Mouse (Mus musculus) c-Kit-positive CD71-positive TER-119-positive erythroid progenitor cells, embryonic 14.5 days (primary cell): ENCODE measurements around the gene Cenpv.
"Not testable (repeated sequence)": the region's sequence is repeated elsewhere in the genome, so short reads cannot be mapped to it uniquely, and the experiment has no call there.

Experiments
- DNase-seq: peaks from one replicate; pipeline ENCODE4 v3.0.0-alpha.2; 2013; ENCODE audit warnings: low spot score

Cenpv gene

GRCm38 (mm10) chr11:62553633-62554032 is 14.6 kb upstream of the Cenpv start:
- DNase-seq = no peak

GRCm38 (mm10) chr11:62553186-62553585 is 14.1 kb upstream of the Cenpv start:
- no peak for DNase-seq

- DNase-seq = peak; percentile 83
Observed at GRCm38 (mm10) chr11:62551226-62552119, 12.4 kb upstream of the Cenpv start.

DNA sequence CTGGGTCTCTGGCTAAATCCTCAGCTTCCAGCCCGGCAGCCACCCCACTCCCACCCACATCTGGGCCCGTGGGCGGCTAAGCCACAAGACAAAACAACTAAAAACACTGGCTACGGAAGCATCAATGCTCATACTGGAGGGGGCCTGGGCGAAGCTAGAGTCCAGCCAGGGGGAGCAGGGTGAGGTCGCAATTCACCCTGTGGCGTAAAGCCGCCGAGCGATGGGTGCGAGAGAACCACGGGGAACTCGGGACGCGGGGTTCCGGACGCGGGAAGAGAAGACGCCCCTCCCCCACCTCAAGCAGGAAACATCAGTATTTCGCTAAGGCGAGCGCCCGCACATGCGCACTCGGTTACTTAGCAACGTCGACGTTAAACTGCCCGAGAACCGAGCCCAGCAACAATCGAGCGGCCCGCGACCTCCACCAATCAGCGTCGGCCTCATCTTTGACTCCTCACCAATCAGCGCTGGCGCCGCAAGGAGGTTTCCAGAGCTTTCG is 11.7 kb upstream of the Cenpv start, which contains the start of gene Ubb:
Ubb (plus strand) TSS at position 445 of the 499 bp plus-strand sequence.
- peak; percentile 99 for DNase-seq

GRCm38 (mm10) chr11:62550227-62550685 is 11.2 kb upstream of the Cenpv start:
- peak; percentile 75 for DNase-seq

DNA sequence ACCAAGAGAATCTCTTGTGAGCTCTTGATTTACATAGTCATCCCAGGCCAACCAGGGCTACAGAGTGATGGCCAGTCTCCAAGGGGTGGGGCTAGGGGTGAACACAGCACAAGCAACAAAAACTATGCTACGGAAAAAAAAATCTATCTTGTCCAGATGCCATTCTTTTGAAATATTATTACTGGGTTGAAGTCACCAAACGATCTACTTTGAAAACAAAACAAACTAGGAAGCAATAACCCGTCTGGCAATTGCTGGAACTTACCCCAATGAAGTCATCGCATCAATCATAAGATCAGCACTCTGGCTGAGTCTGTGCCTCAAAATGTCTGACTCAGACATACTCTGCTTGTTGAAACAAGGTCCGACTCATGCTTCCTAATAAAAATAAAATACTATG is 10.7 kb upstream of the Cenpv start:
- DNase-seq = no peak

- no peak for DNase-seq
Observed at GRCm38 (mm10) chr11:62543991-62544390, 4.9 kb upstream of the Cenpv start.

DNA sequence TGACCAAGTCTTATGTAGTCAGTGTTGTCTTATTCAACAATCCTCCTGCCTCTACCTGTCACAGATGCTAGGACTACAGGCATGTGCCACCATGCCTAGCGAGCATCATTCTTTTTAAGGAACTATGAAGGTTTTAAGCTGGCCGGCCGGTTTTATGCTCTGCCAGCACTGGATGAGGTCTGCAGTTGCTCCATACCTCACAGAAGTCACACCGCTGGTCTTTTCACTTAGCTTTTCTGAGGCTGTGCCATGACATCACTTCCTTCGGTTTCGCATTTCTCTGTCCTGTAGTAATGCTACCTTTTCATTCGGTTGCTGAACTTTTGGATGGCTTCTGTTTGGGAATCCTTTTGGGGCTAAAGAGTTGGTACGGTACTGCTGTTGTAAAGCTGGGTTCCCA is 2.5 kb upstream of the Cenpv start:
- DNase-seq = no peak

DNA sequence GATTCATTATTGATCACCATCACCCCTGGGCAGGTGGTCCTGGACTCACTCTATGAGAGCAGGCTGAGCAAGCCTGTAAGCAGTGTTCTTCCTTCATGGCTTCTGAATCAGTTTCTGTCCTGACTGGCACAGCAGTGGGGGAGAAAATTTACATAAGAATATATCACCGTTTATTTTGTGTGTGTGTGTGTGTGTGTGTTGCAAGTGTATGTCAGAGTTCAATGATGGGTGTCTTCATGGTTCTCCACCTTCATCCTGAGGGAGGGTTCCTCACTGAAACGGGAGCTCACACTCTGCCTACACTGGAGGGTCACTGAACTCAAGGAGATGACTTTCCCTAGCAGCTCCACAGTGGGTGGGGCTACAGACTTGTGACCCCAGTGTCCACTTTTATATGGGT is 1.9 kb upstream of the Cenpv start:
- DNase-seq = no peak

GRCm38 (mm10) chr11:62540167-62540566 is 1.1 kb upstream of the Cenpv start:
- no peak for DNase-seq

- peak; percentile 46 for DNase-seq
Observed at GRCm38 (mm10) chr11:62538321-62539088, 556 bp downstream of the Cenpv start.

GRCm38 (mm10) chr11:62537590-62537989 is 1.5 kb downstream of the Cenpv start:
- DNase-seq = no peak

DNA sequence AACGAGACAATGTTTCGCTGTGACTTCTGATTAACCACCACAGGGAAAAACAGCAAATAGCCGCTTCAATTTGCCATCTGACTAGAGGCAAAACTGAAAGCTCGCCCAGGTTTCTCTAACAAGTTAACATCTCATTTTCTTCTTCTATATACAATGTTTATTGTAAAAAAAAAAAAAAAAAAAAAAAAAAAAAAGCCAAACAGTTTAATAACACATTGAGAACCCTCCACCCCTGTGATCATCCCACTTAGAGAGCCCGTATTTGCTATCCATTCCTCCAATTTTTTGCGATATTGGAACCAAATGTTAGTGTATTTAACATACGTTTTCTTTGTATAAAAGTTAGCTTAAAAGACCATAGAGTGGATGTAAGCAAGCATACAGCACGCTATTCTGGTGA is 2.0 kb downstream of the Cenpv start:
- no peak for DNase-seq

DNA sequence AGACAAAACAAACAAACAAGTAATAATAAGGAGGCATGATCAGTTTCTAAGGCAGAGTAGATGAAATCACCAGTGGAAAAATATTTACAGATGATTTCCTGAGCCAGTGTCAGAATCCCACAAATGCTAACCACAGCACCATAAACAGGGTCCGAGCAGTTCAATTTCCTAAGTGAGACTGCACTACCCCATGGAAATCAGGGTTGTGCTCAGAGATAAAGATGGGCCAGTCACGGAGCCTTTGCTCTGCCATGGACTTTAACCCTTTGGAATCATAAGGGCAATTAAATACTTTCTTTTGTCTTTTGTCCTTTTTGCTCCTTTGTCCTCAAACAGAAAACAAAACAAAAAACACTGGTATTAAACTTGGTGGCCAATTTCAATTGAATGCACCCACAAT is 16.8 kb downstream of the Cenpv start:
- DNase-seq = no peak

GRCm38 (mm10) chr11:62518991-62519390 is 20.1 kb downstream of the Cenpv start:
- no peak for DNase-seq

- DNase-seq = no peak
Observed at GRCm38 (mm10) chr11:62513311-62513710, 25.8 kb downstream of the Cenpv start.

DNA sequence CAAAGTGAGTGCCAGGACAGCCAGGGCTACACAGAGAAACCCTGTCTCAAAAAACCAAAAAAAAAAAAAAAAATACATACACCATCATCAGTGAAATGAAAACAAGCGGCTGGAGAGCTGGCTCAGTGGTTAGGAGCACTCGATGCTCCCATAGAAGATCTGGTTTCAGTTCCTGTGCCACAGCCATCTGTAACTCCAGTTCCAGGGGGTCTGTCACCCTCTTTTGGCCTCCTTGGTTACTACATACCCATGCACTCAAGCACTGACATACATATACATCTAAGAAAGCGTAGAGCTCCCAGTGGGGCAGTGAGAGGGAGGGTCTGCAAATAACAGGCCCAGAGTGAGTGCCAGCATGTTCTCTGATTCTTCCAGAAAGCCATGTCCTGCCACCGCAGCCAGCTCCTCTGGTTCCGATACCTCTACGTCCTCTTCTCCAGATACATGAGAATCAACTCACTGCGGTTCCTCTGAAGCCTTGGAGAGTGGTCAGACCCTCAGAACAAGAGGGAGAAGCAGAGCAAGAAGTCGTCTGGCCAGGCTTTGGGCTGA is 26.5 kb downstream of the Cenpv start:
- no peak for DNase-seq

DNA sequence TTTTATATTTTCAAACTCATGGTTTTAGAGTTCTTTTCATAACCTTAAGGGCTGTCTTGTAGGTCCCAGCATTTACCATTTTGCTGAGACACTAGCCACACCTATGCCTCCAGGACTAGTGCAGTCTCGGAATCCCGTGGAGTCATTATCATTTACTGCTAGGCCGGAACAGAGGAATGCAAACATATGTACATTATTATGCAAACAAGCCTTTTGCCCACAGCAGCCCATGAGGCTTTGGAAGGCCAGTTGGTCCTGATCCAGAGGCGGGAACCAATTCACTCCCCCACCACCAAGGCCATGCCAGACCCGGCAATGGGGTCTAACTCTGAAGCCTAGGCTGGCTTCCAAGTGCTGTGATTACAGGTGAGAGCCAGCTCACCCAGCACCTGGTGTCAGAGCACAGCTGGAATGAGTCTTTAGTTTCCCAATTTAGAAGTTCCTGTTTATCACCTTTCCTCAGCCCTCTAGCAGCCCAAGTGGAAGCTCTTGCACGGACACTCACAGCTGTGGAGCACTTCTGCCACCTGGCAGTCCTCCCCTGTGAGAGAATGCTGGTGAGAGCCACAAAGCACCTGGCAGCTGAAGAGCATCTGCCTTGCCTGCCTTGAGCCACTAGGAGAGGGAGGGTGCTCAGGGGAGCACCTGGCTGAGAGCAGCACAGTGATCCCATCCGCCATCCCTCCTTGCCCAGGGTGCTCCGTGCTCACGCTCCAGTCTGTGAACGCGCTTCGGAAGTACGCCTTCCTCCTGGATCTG is 27.4 kb downstream of the Cenpv start:
- no peak for DNase-seq

GRCm38 (mm10) chr11:62510956-62511355 is 28.1 kb downstream of the Cenpv start:
- DNase-seq = no peak

DNA sequence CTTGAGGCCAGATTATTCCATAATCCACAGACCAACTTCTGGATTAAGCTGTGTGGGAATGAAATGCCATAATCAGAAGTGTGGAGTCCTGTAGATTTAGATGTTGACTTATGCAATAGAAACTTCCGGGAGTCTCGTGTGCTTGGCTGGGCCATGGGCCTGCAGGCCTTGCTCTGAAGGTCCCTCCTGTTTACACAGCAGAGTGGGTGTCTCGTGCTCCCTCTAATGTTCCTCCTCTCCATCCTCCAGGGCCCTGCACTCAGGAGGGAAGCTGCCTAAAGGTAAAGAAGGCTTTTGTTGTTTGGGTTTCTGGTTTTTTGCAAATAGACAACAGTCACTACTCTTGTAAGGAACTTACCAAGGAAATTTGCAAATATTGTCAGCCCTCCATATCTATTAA is 29.5 kb downstream of the Cenpv start:
- no peak for DNase-seq

- DNase-seq = not testable (repeated sequence)
Observed at GRCm38 (mm10) chr11:62508816-62509215, 30.2 kb downstream of the Cenpv start.

DNA sequence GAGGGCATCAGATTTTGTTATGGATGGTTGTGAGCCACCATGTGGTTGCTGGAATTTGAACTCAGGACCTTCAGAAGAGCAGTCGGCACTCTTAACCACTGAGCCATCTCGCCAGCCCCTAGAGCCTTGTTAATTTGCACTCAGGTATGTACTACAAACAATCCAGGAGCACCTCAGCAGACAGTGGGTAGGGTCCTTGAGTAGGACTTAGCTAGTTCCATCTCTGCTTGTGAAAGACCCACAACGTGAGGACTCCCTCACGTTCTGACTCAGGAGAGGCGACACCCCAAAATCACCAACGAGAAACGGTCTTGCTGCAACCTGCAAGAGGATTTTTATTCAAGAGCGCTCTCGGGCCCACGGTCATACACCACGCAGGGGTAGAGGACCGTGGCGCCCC is 30.7 kb downstream of the Cenpv start:
- not testable (repeated sequence) for DNase-seq
